Mouse (Mus musculus): Measurements from ENCODE around the gene Nanog. TPM values are rescaled to one million over a fixed set of nuclear protein-coding genes. Genes with fewer than 3 reads are reported as not detected.

Gene Nanog
- polyA plus RNA-seq, 1 experiment from 2014 or later = 0.33 TPM

- Histone ChIP-seq H3K27ac (replicated peaks) (no peak overlapping the region; the same call in 1 of the 2 replicates), H3K9me3 (replicated peaks) (no peaks in the 10 kb centered on the region), H3K4me1 (peaks cover 13% of the 10 kb centered on the region), H3K27me3 (peaks cover 3% of the 10 kb centered on the region; the same call in 1 of the 2 replicates), H3K4me3 (replicated peaks) (peak overlapping the region; percentile 50), H3K4me2 (replicated peaks) (peak overlapping the region; percentile 93), H3K9ac (no peak overlapping the region; the same call in 1 of the 2 replicates), H3K36me3 (no peaks in the 10 kb centered on the region)
- WGBS = 30% methylated on average over 17 of the region's 17 CpGs
- ATAC-seq (ENCODE audit: insufficient number of reproducible peaks, low FRiP score, low TSS enrichment, low read depth) = no peak
Observed at GRCm38 (mm10) chr6:122763844-122764445, 56.7 kb downstream of the Nanog start.

Other genes with a start within 250 kb of the Nanog start
- 6.5 and 11.3 TPM in 2 replicates for gene Rimklb, start 208.7 kb upstream of the Nanog start, polyA plus RNA-seq (2015; fragmentation: Nextera tagmentation; extraction: Ambion mirVana)
- 25.7 and 28.4 TPM in 2 replicates for gene Mfap5, start 201.6 kb upstream of the Nanog start, polyA plus RNA-seq (2015; fragmentation: Nextera tagmentation; extraction: Ambion mirVana)
- gene Aicda, start 153.7 kb upstream of the Nanog start, polyA plus RNA-seq (2015; fragmentation: Nextera tagmentation; extraction: Ambion mirVana) = not detected in 2 replicates
- gene Apobec1, start 105.0 kb upstream of the Nanog start, polyA plus RNA-seq (2015; fragmentation: Nextera tagmentation; extraction: Ambion mirVana) = 5.1 and 5.5 TPM in 2 replicates
- gene Gdf3, start 97.4 kb upstream of the Nanog start, polyA plus RNA-seq (2015; fragmentation: Nextera tagmentation; extraction: Ambion mirVana) = 0.15 and 0.28 TPM in 2 replicates
- not detected in 2 replicates for gene Dppa3, start 81.1 kb upstream of the Nanog start, polyA plus RNA-seq (2015; fragmentation: Nextera tagmentation; extraction: Ambion mirVana)
- gene Slc2a3, start 94.2 kb downstream of the Nanog start, polyA plus RNA-seq (2015; fragmentation: Nextera tagmentation; extraction: Ambion mirVana) = 30.2 and 40.2 TPM in 2 replicates
- gene Foxj2, start 112.4 kb downstream of the Nanog start, polyA plus RNA-seq (2015; fragmentation: Nextera tagmentation; extraction: Ambion mirVana) = 7.4 and 8.3 TPM in 2 replicates
- gene C3ar1, start 148.7 kb downstream of the Nanog start, polyA plus RNA-seq (2015; fragmentation: Nextera tagmentation; extraction: Ambion mirVana) = 4.0 and 4.1 TPM in 2 replicates
- 54.5 and 57.0 TPM in 2 replicates for gene Necap1, start 167.0 kb downstream of the Nanog start, polyA plus RNA-seq (2015; fragmentation: Nextera tagmentation; extraction: Ambion mirVana)
- gene Clec4a1, start 214.4 kb downstream of the Nanog start, polyA plus RNA-seq (2015; fragmentation: Nextera tagmentation; extraction: Ambion mirVana) = 5.7 and 6.5 TPM in 2 replicates
- gene Clec4a3, start 245.0 kb downstream of the Nanog start, polyA plus RNA-seq (2015; fragmentation: Nextera tagmentation; extraction: Ambion mirVana) = 5.4 and 6.5 TPM in 2 replicates

Measured in embryonic facial prominence, embryonic 15.5 days (tissue).